Mouse (Mus musculus): ENCODE measurements around the gene Rdh13. TPM values are rescaled to one million over a fixed set of nuclear protein-coding genes. Genes with fewer than 3 reads are reported as not detected.

The Rdh13 gene
- polyA plus RNA-seq, 1 experiment from 2014 or later: 30.5 TPM

DNA sequence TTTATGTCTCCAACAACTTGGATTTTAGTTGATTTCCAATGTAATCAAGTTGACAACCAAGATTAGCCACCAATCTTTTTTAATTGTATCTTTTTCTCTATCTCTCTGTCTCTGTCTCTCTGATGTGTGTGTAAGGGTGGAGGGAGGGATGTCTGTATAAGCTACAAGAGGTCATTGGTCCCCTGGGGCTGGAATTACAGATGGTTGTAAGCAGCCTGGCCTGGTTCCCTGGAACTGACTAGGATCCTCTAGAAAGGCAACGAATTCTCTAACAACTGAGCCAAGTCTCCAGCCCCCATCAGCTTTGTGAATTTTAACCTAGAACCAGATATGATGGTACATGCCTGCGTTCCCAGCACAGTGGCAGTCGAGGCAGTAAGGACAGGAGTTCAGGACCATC is 22.4 kb upstream of the Rdh13 start:
- WGBS: 69% methylated on average over 3 of the region's 3 CpGs
- Histone ChIP-seq H3K9ac (no peak overlapping the region), H3K27ac (no peak overlapping the region), H3K4me2 (no peak overlapping the region), H3K4me3 (no peak overlapping the region), H3K36me3 (ENCODE audit: poor library complexity, severe bottlenecking) (no peaks in the 10 kb centered on the region), H3K4me1 (peaks cover 14% of the 10 kb centered on the region), H3K9me3 (replicated peaks) (no peaks in the 10 kb centered on the region), H3K27me3 (peaks cover 35% of the 10 kb centered on the region)
- no peak for ATAC-seq

DNA sequence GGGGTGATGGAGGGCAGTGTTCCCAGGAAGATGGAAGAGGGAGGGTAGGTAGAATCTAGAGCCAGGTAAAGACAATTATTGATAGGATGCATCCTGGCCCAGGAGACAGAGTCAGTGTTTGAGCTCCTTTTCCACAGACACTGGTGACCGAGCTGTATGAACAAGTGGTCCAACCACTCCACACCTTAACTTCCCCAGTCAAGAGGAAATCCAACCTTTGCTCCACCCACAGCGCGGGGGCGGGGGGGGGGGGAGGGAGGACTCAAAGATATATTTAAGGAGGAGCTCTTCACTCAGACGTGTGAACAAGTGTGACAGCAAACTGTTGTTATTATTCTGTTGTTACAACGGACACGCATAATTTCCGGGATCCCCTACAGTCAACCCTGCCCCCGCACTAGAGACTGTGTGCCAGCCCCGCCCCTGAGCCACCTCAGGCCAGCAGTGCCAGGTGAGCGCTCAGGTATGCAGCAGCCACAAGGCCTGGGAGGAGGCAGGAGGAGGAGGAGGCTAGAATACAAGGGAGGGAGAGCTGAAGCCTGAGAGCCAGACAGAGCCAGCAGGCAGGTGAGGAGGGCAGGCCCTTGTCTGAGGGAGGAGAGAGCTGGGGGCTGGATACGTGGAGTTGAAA is 18.9 kb upstream of the Rdh13 start:
- WGBS: 12% methylated on average over 11 of the region's 12 CpGs

GRCm38 (mm10) chr7:4460576-4461434 is 15.4 kb upstream of the Rdh13 start, which contains the start of gene Eps8l1:
TSS of gene Eps8l1 (plus strand) at chr7:4460674.
- H3K9me3 ChIP-seq (replicated peaks): no peaks in the 10 kb centered on the region
- H3K4me2 ChIP-seq: peak within 1 kb of the TSS; percentile 46
- H3K4me3 ChIP-seq: peak within 1 kb of the TSS; percentile 22
- 0 out of 2 replicates have a peak within 1 kb of the TSS, but pooled peaks have one; percentile 9 for H3K9ac ChIP-seq
- H3K36me3 ChIP-seq (ENCODE audit: poor library complexity, severe bottlenecking): no peaks in the 10 kb centered on the region
- H3K27me3 ChIP-seq: peaks cover 6% of the 10 kb centered on the region; the same call in 1 of the 2 replicates
- 68% methylated on average over 14 of the region's 16 CpGs for WGBS
- no peaks in the 10 kb centered on the region for H3K4me1 ChIP-seq
- ATAC-seq: 0 out of 2 replicates have a peak, but pooled peaks have one; percentile 38
- no peak within 1 kb of the TSS for H3K27ac ChIP-seq

More for the DNA sequence above, 18.9 kb upstream of the Rdh13 start:
- Histone ChIP-seq H3K27ac (no peak overlapping the region), H3K4me2 (no peak overlapping the region), H3K4me3 (no peak overlapping the region), H3K9me3 (replicated peaks) (no peaks in the 10 kb centered on the region), H3K4me1 (no peaks in the 10 kb centered on the region), H3K9ac (peak overlapping the region; percentile 21; the same call in 1 of the 2 replicates), H3K36me3 (ENCODE audit: poor library complexity, severe bottlenecking) (no peaks in the 10 kb centered on the region), H3K27me3 (peaks cover 9% of the 10 kb centered on the region; the same call in 1 of the 2 replicates)
- no peak for ATAC-seq

DNA sequence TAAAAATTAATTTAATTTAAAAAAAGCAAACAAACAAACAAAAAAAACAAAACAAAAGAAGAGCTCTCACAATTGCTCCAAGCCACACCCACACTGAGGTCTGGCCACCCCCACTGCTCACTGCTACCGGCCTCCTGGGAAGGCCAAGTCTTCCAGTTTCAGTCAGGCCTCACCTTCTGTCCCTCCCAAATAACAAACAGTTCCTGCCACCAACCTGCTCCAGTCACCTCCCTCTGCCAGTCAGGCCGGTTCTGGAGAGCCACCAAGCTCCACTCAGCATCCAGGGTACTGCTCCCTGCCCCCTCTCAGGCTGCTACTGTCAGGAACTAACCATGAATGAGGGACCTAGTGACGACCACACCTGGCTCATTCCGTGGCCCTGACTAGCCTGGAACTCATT is 7.2 kb upstream of the Rdh13 start:
- 30% methylated on average over 4 of the region's 4 CpGs for WGBS
- H3K36me3 ChIP-seq (ENCODE audit: poor library complexity, severe bottlenecking): no peaks in the 10 kb centered on the region

DNA sequence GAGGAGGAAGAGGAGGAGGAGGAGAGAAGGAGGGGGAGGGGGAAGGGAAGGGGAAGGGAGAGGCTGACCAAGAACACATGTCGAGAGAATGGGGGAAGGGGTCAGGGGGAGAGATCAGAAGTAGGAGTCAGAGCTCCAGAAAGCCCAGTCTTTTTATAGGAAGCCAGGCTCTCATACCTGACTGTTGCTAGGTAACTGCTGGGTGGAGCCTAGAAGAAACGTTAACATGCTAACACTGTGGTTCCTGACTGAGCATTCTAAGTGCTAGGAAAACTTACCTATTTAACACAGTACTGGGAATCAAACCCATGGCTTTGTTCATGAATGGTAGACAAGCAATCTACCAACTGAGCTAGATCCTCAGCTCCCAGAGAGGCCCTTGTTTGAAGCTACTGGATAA is 3.8 kb upstream of the Rdh13 start:
- WGBS: 13% methylated on average over 2 of the region's 2 CpGs
- ATAC-seq: no peak
- no peak overlapping the region for H3K4me2 ChIP-seq

More for the DNA sequence above, 7.2 kb upstream of the Rdh13 start:
- H3K4me2 ChIP-seq: no peak overlapping the region
- ATAC-seq: no peak
- H3K4me3 ChIP-seq: no peak overlapping the region
- no peak overlapping the region for H3K27ac ChIP-seq
- H3K4me1 ChIP-seq: no peaks in the 10 kb centered on the region
- no peaks in the 10 kb centered on the region for H3K9me3 ChIP-seq (replicated peaks)
- no peaks in the 10 kb centered on the region for H3K27me3 ChIP-seq
- H3K9ac ChIP-seq: no peak overlapping the region

DNA sequence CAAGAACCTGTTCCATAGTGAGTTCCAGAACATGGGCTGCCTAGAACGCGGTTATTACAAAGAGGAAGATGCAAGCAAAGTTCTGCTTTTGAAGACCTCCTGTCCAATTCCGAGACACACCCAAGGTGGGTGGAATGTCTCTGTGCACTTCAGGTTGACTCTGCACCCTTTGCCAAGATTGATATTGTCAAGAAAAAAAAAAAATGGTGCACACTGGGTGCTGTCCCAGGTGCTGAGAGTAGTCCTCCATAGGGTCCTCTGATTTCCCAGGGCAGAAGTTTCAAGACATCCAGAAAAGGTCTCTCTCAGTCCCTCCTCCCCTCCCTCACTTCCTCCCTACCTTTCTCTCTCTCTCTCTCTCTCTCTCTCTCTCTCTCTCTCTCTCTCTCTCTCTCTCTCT is 3.0 kb upstream of the Rdh13 start:
- no peaks in the 10 kb centered on the region for H3K9me3 ChIP-seq (replicated peaks)
- H3K4me3 ChIP-seq: no peak overlapping the region
- H3K27ac ChIP-seq: no peak overlapping the region
- H3K9ac ChIP-seq: no peak overlapping the region
- H3K4me1 ChIP-seq: peaks cover 6% of the 10 kb centered on the region
- WGBS: 87% methylated on average over 3 of the region's 3 CpGs
- peaks cover 6% of the 10 kb centered on the region for H3K36me3 ChIP-seq (ENCODE audit: poor library complexity, severe bottlenecking)
- ATAC-seq: no peak
- no peak overlapping the region for H3K4me2 ChIP-seq
- H3K27me3 ChIP-seq: no peaks in the 10 kb centered on the region

More for the DNA sequence above, 3.8 kb upstream of the Rdh13 start:
- Histone ChIP-seq H3K27ac (no peak overlapping the region), H3K36me3 (ENCODE audit: poor library complexity, severe bottlenecking) (no peaks in the 10 kb centered on the region), H3K4me3 (no peak overlapping the region), H3K4me1 (peaks cover 6% of the 10 kb centered on the region), H3K27me3 (no peaks in the 10 kb centered on the region), H3K9ac (no peak overlapping the region), H3K9me3 (replicated peaks) (no peaks in the 10 kb centered on the region)

DNA sequence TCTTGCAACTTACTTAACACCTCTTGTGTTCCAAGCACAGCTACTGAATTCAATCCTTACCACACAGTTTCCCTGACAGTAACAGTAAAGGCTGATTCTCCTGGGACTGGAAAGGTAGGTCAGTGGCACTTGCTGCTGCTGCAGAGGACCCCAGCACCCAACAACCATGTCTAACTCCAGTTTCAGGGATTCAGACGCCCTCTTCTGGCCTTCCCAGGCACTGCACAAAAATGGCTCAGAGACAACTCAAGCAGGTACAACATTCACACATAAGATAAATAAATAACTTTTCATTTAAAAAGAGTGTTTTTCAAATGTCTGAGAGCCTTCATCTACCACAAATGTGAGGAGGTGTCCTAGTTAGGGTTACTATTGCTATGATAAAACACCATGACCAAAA is 1.7 kb upstream of the Rdh13 start:
- H3K27ac ChIP-seq: no peak overlapping the region
- no peak overlapping the region for H3K4me3 ChIP-seq
- H3K36me3 ChIP-seq (ENCODE audit: poor library complexity, severe bottlenecking): peaks cover 18% of the 10 kb centered on the region
- no peaks in the 10 kb centered on the region for H3K27me3 ChIP-seq
- no peak overlapping the region for H3K9ac ChIP-seq
- no peak overlapping the region for H3K4me2 ChIP-seq
- peaks cover 6% of the 10 kb centered on the region for H3K4me1 ChIP-seq
- no peak for ATAC-seq
- WGBS: 3% methylated on average over 1 of the region's 1 CpGs
- H3K9me3 ChIP-seq (replicated peaks): no peaks in the 10 kb centered on the region

DNA sequence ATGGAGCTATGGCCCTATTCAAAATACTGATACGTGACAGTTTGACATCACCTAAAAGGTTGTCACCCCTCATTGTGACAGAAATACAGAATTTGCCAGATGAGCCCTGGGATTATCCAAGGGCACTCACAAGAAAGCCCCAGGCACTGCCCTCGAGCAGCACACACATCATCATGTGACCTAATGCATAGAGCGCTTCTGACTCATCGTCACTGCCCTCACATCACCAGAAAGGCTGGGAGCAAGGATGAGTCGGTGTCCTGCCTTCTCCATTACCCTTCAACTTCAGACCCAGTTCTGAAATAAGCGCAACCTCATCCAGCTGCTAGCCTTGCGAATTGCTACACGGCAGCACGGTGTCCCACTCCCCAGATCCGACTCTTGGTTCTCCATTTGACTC is 4.9 kb downstream of the Rdh13 start:
- H3K9me3 ChIP-seq (replicated peaks): no peaks in the 10 kb centered on the region
- H3K4me1 ChIP-seq: peaks cover 6% of the 10 kb centered on the region
- ATAC-seq: no peak

GRCm38 (mm10) chr7:4437721-4438120 is 7.7 kb downstream of the Rdh13 start:
- Histone ChIP-seq H3K9me3 (replicated peaks) (no peaks in the 10 kb centered on the region), H3K9ac (no peak overlapping the region), H3K4me2 (no peak overlapping the region), H3K4me3 (no peak overlapping the region), H3K36me3 (ENCODE audit: poor library complexity, severe bottlenecking) (peaks cover 88% of the 10 kb centered on the region), H3K27ac (no peak overlapping the region), H3K27me3 (no peaks in the 10 kb centered on the region), H3K4me1 (no peaks in the 10 kb centered on the region)
- no peak for ATAC-seq
- 87% methylated on average over 2 of the region's 2 CpGs for WGBS

More for the DNA sequence above, 4.9 kb downstream of the Rdh13 start:
- WGBS: 92% methylated on average over 10 of the region's 10 CpGs
- H3K4me3 ChIP-seq: no peak overlapping the region
- no peak overlapping the region for H3K9ac ChIP-seq
- H3K4me2 ChIP-seq: no peak overlapping the region
- H3K27me3 ChIP-seq: no peaks in the 10 kb centered on the region
- peaks cover 73% of the 10 kb centered on the region for H3K36me3 ChIP-seq (ENCODE audit: poor library complexity, severe bottlenecking)
- H3K27ac ChIP-seq: no peak overlapping the region

GRCm38 (mm10) chr7:4432026-4432425 is 13.4 kb downstream of the Rdh13 start:
- Histone ChIP-seq H3K4me3 (no peak overlapping the region), H3K4me2 (no peak overlapping the region), H3K27ac (no peak overlapping the region), H3K27me3 (no peaks in the 10 kb centered on the region), H3K9me3 (replicated peaks) (no peaks in the 10 kb centered on the region; the same call in 1 of the 2 replicates), H3K36me3 (ENCODE audit: poor library complexity, severe bottlenecking) (peaks cover 92% of the 10 kb centered on the region), H3K4me1 (no peaks in the 10 kb centered on the region), H3K9ac (no peak overlapping the region)
- no peak for ATAC-seq
- WGBS: 92% methylated on average over 8 of the region's 8 CpGs

- no peak overlapping the region for H3K4me3 ChIP-seq
- no peaks in the 10 kb centered on the region for H3K4me1 ChIP-seq
- no peak overlapping the region for H3K4me2 ChIP-seq
- H3K27ac ChIP-seq: no peak overlapping the region
- no peaks in the 10 kb centered on the region for H3K27me3 ChIP-seq
- H3K36me3 ChIP-seq (ENCODE audit: poor library complexity, severe bottlenecking): peaks cover 92% of the 10 kb centered on the region
- no peak for ATAC-seq
- no peaks in the 10 kb centered on the region; the same call in 1 of the 2 replicates for H3K9me3 ChIP-seq (replicated peaks)
- no peak overlapping the region for H3K9ac ChIP-seq
- 81% methylated on average over 6 of the region's 6 CpGs for WGBS
Observed at GRCm38 (mm10) chr7:4431548-4431947, 13.9 kb downstream of the Rdh13 start.

DNA sequence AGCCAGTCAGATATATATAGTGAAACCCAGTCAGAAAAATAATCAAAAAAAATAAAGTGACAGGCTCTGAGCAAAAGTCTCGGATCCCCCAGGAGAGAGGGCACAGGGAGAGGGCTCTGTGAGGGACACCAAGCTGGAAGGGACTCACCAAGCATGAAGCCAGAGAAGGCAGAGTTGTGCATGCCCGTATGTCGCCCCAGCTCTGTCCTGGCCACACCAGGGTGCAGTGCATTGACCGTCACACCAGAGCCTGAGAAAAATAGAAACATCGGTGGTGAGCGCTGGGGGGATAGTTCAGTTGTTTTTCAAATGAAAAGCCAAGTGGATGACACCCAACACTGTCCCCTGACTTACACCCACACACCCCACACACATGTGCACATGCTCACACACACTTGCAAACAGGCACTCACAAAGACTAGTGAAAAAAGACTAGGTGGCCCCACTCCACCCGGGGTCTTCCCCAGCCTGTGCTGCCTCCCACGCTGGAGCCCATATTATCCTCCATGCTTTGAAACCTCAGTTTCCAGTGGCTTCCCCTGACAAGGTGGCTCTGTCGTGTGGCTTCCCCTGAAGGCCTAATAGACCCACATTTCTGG is 15.1 kb downstream of the Rdh13 start:
- no peak for ATAC-seq

More for the DNA sequence above, 15.1 kb downstream of the Rdh13 start:
- no peak overlapping the region for H3K9ac ChIP-seq
- no peaks in the 10 kb centered on the region for H3K27me3 ChIP-seq
- peaks cover 92% of the 10 kb centered on the region for H3K36me3 ChIP-seq (ENCODE audit: poor library complexity, severe bottlenecking)
- H3K4me1 ChIP-seq: no peaks in the 10 kb centered on the region
- no peak overlapping the region for H3K4me2 ChIP-seq
- H3K27ac ChIP-seq: no peak overlapping the region
- 93% methylated on average over 9 of the region's 9 CpGs for WGBS
- no peaks in the 10 kb centered on the region; the same call in 1 of the 2 replicates for H3K9me3 ChIP-seq (replicated peaks)
- H3K4me3 ChIP-seq: no peak overlapping the region

All from forebrain, embryonic 13.5 days (tissue).